Mouse (Mus musculus) Patski (cell line): ENCODE measurements around the gene Usp12. TPM values are rescaled to one million over a fixed set of nuclear protein-coding genes. Genes with fewer than 3 reads are reported as not detected.

Experiments
- ATAC-seq: fragments of 100-300 bp; one replicate; pipeline ENCODE4 v1.8.0; 2021
- CTCF ChIA-PET: fragments of 350-600 bp; sonication (Branson Sonifier 250); formaldehyde crosslinking; loops from one replicate; lab custom pipeline; 2022; ENCODE audit warnings: inconsistent platforms; lab: Charles Lee
- POLR2A ChIA-PET: fragments of 350-600 bp; sonication (Branson Sonifier 250); formaldehyde crosslinking; loops from one replicate; lab custom pipeline; 2022; ENCODE audit warnings: antibody characterized with exemption, inconsistent platforms; lab: Charles Lee
- DNase-seq: peaks from one replicate; pipeline ENCODE4 v3.0.0-alpha.2; 2011; ENCODE audit warnings: low read depth, low spot score
- H3K27me3 ChIP-seq: fragments of 371-371 bp; one replicate; pipeline ENCODE4 v1.5.1; 2021
- CTCF ChIP-seq: fragments of 100-300 bp; IDR thresholded peaks from one replicate; pipeline ENCODE4 v1.5.1; 2021
- in situ Hi-C: fragments of 300-500 bp; cut with MboI; formaldehyde crosslinking; loops from 3 replicates; pipeline ENCODE4 v1.11.1; 2018; ENCODE audit warnings: low pct_unique_long_range_greater_than_20kb, mixed read lengths
- polyA plus RNA-seq: library from polyadenylated mRNA; unstranded; gene quantifications from one replicate; pipeline ENCODE4 v1.2.3, GENCODE M21; 2021

The Usp12 gene
- polyA plus RNA-seq, 1 experiment from 2014 or later, result 135 TPM

DNA sequence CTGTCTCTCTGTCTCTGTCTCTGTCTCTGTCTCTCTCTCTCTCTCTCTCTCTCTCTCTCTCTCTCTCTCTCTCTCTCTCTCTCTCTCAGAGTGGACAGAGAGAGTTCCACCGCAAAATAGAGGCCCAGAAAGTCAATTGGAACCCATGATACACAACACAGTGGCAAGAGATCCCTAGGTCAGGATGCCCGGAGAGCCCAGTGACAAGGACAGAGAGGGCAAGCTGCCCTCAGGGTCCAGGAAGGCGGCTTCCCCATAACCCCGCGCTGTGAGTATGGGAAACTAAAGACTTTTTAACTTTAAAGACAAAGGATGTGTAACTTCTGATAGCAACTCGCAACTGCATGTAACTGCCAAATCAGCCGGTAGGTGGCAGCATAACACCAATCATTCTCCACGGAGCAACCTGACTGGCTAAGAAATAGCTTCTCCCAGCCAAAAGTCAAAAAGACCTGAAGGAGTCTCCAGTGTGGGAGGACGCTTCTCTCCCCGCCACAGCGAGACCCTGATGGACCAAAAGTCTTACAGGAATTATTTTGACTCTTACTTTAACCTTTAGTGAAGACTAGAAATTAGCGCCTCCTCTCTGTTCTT lies 88.9 kb downstream of the Usp12 start:
- ChIA-PET POLR2A (interaction anchor here (0.6 to 3.7 kb wide), 12 partner anchors 15 to 198 kb away, joined by 3 to 50 read pairs (median 5); partner anchors contain the start of gene Rasl11a), CTCF (interaction anchor here (0.6 to 4.9 kb wide), 36 partner anchors 9 to 612 kb away, joined by 3 to 88 read pairs (median 4); partner anchors contain the start of gene Rasl11a)
- DNase-seq, result peak; percentile 96
- TF ChIP-seq CTCF, result no peak
- in situ Hi-C loops, result loop anchor here (5.0 kb wide), 2 partner anchors 86 to 196 kb away; no protein-coding TSS in a partner anchor
- no peaks in the 10 kb centered on the region for H3K27me3 ChIP-seq
- ATAC-seq, result no peak

DNA sequence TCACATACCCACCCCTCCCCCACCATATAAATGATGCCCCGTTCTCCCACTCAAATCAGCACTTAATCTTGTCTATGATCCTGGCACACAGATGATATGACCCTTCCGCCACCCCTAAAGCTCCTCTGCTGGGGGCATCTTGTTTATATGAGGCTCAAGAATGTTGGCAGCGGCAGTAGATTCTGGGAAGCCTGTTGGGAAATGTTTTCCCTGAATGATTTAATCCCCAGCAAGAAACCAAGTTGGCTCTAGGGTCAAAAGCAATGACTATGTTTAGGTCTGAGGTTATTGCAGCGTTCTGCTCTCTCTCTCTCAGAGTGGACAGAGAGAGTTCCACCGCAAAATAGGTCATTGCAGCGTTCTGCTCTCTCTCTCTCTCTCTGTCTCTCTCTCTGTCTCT lies 89.4 kb downstream of the Usp12 start:
- ATAC-seq, result peak; percentile 44
- in situ Hi-C loops, result loop anchor here (5.0 kb wide), 2 partner anchors 87 to 197 kb away; no protein-coding TSS in a partner anchor
- TF ChIP-seq CTCF, result no peak
- ChIA-PET POLR2A (interaction anchor here (0.7 to 3.7 kb wide), 7 partner anchors 14 to 199 kb away, joined by 3 to 50 read pairs (median 16); partner anchors contain the start of gene Rasl11a), CTCF (interaction anchor here (0.7 to 4.9 kb wide), 18 partner anchors 10 to 613 kb away, joined by 3 to 88 read pairs (median 4); partner anchors contain the start of gene Rasl11a)
- no peaks in the 10 kb centered on the region for H3K27me3 ChIP-seq
- DNase-seq, result peak; percentile 97

DNA sequence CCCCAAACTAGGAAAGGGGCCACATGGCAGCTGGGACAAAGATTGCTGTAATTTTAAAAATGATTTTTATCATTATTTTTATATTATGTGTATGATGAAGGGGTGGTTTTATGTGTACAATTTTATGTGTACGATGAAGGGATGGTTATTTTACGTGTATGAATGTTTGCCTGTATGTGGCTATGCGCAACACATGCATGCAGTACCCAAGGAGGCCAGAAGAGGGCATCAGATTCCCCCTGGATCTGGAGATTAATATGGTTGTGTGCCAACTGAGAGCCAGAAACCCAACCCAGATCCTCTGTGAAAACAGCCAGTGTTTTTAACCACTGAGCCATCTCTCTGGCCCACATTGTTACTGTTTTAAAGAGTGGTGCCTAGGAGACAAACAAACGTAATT lies 90.6 kb downstream of the Usp12 start:
- TF ChIP-seq CTCF, result peak; percentile 84
- CTCF ChIA-PET, result interaction anchor here (0.9 to 4.8 kb wide), 7 partner anchors 12 to 523 kb away, joined by 3 to 53 read pairs (median 6); no protein-coding TSS in a partner anchor

DNA sequence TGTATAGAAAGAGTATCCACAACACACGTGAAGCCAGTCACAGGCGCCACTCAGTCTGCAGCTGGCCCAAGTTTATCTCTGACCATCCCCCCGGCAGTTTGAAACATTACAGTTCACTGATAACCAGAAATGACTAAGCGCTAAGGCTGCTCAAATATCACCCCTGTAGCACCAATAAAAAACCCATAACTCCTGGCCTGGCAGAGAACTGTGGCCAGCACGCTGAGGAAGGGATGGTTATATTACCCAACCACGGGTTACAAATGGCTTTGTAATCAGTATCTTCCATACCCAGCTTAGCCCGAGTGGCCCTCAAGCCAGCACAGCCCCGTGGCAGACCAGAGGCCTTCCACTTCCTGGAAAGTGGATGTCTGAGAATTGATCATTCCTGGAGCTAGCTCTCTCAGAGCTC lies 91.1 kb downstream of the Usp12 start:
- in situ Hi-C loops, result no loop called here
- no peaks in the 10 kb centered on the region for H3K27me3 ChIP-seq
- CTCF ChIA-PET, result interaction anchor here (0.9 to 4.8 kb wide), 7 partner anchors 12 to 524 kb away, joined by 3 to 53 read pairs (median 6); no protein-coding TSS in a partner anchor
- peak; percentile 83 for ATAC-seq
- POLR2A ChIA-PET, result interaction anchor here (0.7 to 2.2 kb wide), 6 partner anchors 11 to 142 kb away, joined by 3 to 20 read pairs (median 7); partner anchors contain the start of gene Rasl11a
- TF ChIP-seq CTCF, result no peak
- peak; percentile 95 for DNase-seq

More for the DNA sequence above, 90.6 kb downstream of the Usp12 start:
- H3K27me3 ChIP-seq, result no peaks in the 10 kb centered on the region
- POLR2A ChIA-PET, result interaction anchor here (0.7 to 2.2 kb wide), 6 partner anchors 12 to 142 kb away, joined by 3 to 20 read pairs (median 7); partner anchors contain the start of gene Rasl11a
- DNase-seq (no peak), ATAC-seq (no peak)
- in situ Hi-C loops, result no loop called here

DNA sequence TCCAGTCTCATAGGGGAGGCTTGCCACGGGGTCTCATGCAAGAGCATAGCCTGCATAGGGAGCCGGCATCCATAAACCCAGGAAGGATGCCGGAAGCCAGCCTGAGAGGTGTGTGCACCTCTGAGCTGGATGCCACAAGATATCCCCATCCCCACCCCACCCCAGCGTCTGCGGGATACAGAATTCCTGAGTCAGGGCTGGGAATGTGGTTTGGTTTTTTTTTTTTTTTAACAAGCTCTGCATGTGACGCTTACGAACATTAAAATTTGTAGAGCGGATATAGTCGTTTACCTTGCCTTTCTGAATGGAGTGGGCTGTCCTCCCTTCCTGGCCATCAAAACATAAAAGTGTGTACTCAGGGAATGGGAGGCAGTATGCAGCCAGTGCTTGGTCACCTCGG lies 94.7 kb downstream of the Usp12 start:
- ChIA-PET POLR2A (interaction anchor here (1.0 to 3.3 kb wide), 5 partner anchors 19 to 146 kb away, joined by 4 to 18 read pairs (median 5); partner anchors contain the start of gene Rasl11a), CTCF (interaction anchor here (0.7 to 4.8 kb wide), 5 partner anchors 8 to 204 kb away, joined by 3 to 53 read pairs (median 5); no protein-coding TSS in a partner anchor)
- ATAC-seq, result peak; percentile 42
- peak; percentile 54 for DNase-seq
- TF ChIP-seq CTCF, result no peak
- in situ Hi-C loops, result no loop called here
- H3K27me3 ChIP-seq, result no peaks in the 10 kb centered on the region

DNA sequence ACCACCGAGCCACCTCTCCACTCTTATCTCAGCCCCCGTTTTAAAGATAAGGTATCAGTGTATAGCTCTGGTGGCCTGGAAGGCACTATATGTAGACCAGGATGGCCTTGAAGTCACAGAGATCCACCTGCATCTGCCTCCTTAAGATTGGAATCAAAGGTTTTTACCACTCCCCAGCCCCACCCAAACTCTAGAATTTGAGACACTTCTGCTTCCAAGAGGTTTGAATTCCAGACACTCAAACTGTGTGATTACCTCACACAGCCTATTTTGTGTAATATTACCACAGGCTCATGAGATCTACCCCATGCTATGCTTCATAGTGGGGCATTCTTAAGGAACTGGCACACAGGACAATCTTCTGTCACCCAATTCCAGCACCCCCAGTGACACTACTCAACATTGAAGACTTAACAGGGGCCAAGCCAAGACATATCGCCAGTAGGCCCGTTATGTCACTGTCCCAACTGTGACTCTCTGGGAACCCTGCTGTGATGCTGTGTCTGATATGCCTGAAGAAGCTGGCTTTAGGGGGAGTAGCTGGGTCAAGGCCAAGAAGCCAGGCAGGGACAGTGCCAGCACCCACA lies 95.3 kb downstream of the Usp12 start:
- in situ Hi-C loops, result loop anchor here (10.0 to 25.0 kb wide), 2 partner anchors 275 to 1013 kb away; no protein-coding TSS in a partner anchor
- TF ChIP-seq CTCF, result no peak
- peak; percentile 1 for ATAC-seq
- H3K27me3 ChIP-seq, result no peaks in the 10 kb centered on the region
- POLR2A ChIA-PET, result interaction anchor here (1.0 to 3.3 kb wide), 3 partner anchors 22 to 146 kb away, joined by 4 to 18 read pairs (median 10); partner anchors contain the start of gene Rasl11a
- no peak for DNase-seq
- CTCF ChIA-PET, result interaction anchor here (0.7 to 4.8 kb wide), 4 partner anchors 7 to 22 kb away, joined by 3 to 53 read pairs (median 4); no protein-coding TSS in a partner anchor

DNA sequence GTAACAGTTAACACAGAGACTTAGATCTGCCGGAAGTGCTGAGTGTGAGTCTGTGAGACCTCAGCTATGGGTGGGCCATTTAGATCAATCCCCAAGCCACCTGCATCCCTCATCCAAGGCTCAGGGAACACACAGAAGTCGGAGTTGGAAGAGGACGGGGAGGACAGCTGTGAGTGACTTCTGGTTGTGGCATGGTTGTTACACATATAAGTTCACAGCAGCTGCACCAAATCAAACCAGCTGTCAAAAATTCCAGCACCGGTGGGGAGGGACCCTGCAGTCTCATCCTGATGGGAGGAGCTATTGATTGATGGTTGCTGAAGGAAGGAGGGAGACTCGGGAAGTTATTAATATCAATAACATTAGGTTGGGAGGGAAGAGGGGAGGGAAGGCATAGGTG lies 99.3 kb downstream of the Usp12 start:
- in situ Hi-C loops, result loop anchor here (10.0 to 25.0 kb wide), 2 partner anchors 279 to 1017 kb away; no protein-coding TSS in a partner anchor
- no peaks in the 10 kb centered on the region for H3K27me3 ChIP-seq
- ChIA-PET POLR2A (interaction anchor here (1.5 kb wide), 1 partner anchor 150 kb away, joined by 6 read pairs; the partner anchor contains the start of gene Rasl11a), CTCF (interaction anchor here (0.7 to 1.1 kb wide), 4 partner anchors 9 to 18 kb away, joined by 3 to 6 read pairs (median 4); no protein-coding TSS in a partner anchor)
- DNase-seq, result no peak
- no peak for ATAC-seq
- TF ChIP-seq CTCF, result no peak

DNA sequence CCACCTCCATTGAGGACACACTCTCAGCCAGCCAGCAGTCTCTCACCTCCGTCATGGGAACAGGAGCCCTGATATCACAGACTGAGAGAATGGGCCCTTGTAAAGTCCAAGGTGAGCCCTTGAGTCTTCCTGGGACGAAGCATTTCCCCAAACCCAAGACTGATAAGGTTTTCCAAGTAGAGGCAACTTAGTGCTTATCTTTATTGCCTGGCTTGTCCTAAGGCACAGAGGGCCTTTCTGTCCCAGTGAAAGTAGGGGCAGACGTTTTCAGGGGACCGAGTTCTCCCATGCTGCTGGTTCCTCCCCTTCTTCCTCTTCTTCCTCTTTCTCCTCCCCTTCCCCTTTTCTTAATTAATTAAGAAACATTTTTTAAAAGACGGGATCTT lies 101.8 kb downstream of the Usp12 start:
- CTCF ChIA-PET, result interaction anchor here (0.7 to 5.0 kb wide), 13 partner anchors 9 to 213 kb away, joined by 3 to 60 read pairs (median 13); partner anchors contain the start of gene Rasl11a
- TF ChIP-seq CTCF, result no peak
- no peaks in the 10 kb centered on the region for H3K27me3 ChIP-seq
- ATAC-seq (peak; percentile 29), DNase-seq (no peak)
- in situ Hi-C loops, result loop anchor here (5.0 to 25.0 kb wide), 3 partner anchors 154 to 1019 kb away; partner anchors contain the start of gene Rasl11a
- POLR2A ChIA-PET, result interaction anchor here (1.0 to 7.6 kb wide), 8 partner anchors 9 to 212 kb away, joined by 3 to 85 read pairs (median 13); partner anchors contain the start of gene Rasl11a

DNA sequence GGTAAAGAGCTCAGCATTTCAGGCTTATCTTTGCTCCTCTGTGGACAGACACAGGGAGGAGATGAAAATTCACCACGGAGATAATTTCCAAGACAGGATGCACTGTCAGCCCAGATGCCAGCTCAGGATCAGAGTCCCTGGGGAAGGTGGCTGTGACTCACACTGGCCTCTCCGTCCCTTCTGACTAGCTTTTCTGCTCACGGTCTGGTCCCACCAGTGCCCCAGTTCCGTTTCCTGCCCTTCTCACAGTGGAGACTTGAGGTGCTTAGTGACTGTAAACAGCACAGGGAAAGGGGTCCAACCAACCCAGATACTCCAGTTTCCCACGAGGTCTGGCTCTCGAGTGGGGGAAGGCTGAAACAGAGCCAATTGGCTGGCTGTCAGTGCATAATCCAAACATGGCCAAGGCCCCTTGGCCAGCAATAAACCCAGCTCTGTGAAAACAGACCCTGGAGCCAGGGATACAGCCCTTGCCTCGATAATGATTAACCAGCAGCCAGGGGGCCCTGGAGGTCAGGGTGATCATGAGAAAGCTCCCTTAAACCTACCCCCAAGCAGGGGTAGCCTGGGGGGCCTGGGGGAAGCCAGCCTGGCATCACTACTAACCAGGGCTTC lies 102.3 kb downstream of the Usp12 start:
- DNase-seq (peak; percentile 97), ATAC-seq (peak; percentile 62)
- no peaks in the 10 kb centered on the region for H3K27me3 ChIP-seq
- in situ Hi-C loops, result loop anchor here (5.0 to 25.0 kb wide), 3 partner anchors 155 to 1020 kb away; partner anchors contain the start of gene Rasl11a
- POLR2A ChIA-PET, result interaction anchor here (0.7 to 7.6 kb wide), 12 partner anchors 9 to 212 kb away, joined by 3 to 85 read pairs (median 7); partner anchors contain the start of genes Rasl11a and Usp12
- TF ChIP-seq CTCF, result no peak
- CTCF ChIA-PET, result interaction anchor here (0.7 to 5.0 kb wide), 19 partner anchors 10 to 213 kb away, joined by 3 to 60 read pairs (median 7); partner anchors contain the start of gene Rasl11a
